Mouse (Mus musculus): ENCODE results near the gene Gm5483.
"Not testable (repeated sequence)": the region's sequence is repeated elsewhere in the genome, so short reads cannot be mapped to it uniquely, and the experiment has no call there.

Gene Gm5483

DNA sequence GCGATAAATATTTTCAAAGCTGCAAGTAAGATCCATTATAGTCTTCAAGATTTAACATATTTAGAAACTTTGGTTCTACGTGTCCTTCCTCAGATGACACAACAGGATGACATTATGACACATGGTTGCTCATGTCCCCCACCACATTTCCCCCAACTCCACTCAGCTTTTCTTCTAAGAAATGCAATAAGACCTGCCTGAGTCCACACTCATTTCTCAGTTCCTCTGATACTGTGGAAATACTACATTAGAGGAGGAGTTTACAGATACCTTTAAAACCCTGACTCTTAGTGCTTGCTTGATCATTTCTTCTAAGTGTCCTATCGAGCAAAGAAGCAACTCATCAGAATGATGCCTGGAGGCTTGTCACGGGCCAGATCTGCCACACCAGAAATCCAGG, at the start of gene Gm5483:
Gene Gm5483 (plus strand): TSS at position 301 of the 400 bp plus-strand sequence.
- not testable (repeated sequence) for DNase-seq (ENCODE audit: low read depth, low spot score)

DNA sequence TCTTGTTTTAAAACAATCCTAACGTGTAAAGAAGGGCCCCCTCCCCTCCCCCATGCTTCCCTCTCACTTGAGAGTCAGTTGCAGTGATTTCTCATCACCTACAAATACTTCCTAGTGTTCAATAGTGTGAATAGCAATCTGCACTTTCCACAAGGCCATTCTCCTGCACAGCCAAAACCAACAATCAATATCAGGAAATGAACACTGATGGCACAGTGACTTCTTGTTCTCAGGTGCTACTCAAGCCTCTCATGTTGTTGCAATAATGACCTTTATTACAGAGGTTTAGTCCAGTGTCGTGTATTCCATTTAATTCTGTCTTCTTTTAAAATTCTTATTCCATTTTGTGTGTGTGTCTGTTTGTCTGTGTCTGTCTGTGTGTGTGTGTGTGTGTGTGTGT, 45.8 kb upstream of the Gm5483 start:
- DNase-seq (ENCODE audit: low read depth, low spot score), result no peak

DNA sequence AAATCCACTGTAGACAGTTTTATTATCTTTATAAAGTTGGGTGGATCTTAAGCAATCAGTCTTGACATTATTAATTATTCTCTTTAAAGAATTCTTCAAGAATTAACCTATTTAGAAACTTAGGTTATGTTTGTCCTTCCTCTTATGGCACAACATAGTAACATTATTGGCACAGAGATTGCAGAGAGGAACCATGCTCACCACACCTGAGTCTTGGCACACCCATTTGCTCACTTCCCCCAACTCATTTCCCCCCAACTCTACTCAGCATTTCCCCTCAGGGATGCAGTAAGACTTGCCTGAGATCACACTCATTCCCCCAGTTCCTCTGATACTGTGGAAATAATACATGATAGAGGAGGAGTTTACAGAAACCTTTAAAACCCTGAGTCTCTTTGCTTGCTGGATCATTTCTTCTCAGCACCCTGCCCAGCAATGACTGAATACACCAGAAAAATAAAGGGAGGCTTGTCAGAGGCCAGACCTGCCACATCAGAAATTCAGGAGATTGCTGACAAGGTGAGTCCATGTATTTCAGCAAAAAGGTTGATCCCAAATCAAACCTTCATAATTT, 27.5 kb upstream of the Gm5483 start, which contains the start of gene Stfa2l1:
Gene Stfa2l1 (plus strand): TSS at position 410 of the 574 bp plus-strand sequence.
- no peak for DNase-seq (ENCODE audit: low read depth, low spot score)

DNA sequence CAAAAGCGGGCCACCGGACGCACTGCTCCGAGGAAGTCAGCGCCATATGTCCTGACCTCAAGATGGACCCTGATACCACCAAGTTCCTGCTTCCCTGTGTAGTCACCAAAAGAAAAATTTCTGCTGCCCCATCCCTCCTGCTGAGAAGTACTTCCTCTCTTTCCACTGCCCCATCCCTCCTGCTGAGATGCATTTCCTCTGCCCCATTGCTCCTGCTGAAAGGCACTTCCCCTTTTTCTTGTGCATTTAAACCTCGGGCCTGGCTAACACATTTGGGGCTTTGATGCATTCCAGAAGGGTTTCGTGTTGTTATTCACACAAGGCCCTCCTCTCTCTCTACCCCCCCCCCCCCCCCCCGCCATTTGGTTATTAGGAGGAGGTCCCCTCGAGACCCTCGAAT, 16.2 kb upstream of the Gm5483 start:
- DNase-seq (ENCODE audit: low read depth, low spot score), result not testable (repeated sequence)

DNA sequence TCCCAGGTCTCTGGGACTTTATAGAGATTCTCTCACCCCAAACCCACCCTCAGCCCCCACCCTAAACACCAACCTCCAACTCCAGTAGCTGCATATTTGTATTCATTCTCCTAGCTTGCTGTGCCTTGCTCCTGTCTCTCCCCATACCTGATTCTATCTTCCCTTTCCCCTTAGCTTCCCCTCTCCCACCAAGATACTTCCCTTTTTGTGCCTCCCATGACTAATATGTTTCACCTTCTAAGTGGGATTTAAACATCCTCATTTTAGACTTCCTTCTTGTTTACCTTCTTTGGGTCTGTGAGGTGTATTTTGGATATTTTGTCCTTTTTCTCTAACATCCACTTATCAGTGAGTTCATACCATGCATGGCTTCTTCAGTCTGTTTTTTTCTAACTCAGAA, 7.9 kb upstream of the Gm5483 start:
- DNase-seq (ENCODE audit: low read depth, low spot score), result no peak

DNA sequence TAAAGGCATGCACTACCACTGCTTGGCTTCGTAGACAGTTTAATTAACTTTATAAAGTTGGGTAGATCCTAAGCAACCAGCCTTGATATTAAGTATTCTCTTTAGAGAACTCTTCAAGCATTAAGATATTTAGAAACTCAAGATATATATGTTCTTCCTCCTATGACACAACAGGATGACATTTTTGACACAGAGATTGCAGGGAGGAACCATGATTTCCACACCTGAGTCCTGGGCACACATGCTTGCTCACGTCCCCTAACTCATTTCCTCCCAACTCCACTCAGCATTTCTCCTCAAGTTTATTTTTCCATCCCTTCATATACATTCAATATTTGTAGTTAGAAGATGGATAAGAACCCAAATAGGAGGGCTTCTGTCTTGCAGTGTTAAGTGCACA, 4.1 kb upstream of the Gm5483 start:
- DNase-seq (ENCODE audit: low read depth, low spot score), result no peak

DNA sequence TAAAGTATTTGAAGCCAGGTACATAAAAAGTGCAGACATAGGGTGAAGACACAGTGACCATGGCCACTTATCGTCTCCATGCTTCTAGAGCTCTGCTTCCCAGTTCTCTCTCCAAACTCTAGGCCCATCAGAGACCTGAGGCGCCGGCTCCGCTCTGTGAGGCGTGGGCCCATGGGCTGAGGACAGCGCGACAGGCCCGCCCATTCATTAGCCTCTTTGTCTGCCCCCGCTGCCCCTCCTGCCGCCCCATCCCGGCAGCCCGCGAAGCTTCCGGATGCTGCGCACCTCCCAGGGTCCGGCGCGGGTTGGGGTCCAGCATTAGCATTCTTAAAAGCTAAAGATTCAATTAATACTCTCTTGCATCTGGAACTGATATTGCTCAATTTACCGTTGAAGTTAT, 15.2 kb downstream of the Gm5483 start:
- no peak for DNase-seq (ENCODE audit: low read depth, low spot score)

DNA sequence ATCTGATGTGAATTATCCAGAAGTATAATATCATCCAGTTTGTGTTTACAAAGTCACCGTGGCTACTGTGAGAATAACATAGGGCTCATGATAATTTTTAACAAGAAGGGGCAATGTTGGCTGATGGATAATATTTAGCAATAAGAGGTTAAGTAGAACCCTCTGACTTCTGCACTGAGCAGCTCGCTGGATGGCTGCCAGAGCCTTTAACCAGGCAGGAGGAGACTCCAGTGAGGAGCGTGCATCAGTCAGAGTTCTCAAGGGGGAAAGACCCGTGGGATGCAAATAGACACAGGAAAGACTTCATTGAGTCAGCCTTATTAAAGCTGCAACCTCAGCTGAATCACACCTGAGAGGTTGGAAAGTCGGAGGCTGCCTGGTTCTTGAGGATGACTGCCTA, 19.8 kb downstream of the Gm5483 start:
- no peak for DNase-seq (ENCODE audit: low read depth, low spot score)

DNA sequence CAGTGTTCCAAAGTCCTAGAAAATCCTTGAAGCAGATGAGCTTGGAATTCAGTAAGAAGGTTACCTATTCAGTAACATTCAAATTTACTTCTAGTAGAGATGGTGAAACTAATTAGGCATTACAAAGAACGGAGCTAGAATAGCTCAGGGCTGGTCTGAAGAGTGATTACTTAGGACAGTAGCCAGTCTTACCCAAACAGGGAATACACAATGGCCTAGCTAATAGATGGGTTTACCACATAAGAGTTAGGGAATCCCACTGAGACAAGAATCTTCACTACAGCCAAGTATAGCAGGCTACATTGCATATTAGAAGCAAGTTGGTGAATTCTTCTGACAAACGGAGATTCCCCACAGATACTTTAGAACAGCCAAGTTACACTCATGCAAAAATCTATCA, 21.7 kb downstream of the Gm5483 start:
- DNase-seq (ENCODE audit: low read depth, low spot score), result not testable (repeated sequence)

DNA sequence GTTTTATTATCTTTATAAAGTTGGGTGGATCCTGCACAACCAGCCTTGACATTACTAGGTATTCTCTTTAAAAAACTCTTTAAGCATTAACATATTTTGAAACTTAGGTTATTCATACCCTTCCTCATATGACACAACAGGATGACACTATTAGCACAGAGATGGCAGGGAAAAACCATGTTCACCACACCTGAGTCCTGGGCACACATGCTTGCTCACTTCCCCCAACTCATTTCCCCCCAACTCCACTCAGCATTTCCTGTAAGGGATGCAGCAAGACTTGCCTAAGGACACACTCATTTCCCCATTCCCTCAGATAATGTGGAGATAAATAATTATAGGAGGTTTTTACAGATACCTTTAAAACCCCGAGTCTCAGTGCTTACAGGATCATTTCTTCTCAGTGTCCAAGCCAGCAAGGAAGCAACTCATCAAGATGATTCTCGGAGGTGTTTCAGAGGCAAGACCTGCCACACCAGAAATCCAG, 26.0 kb downstream of the Gm5483 start, which contains the start of gene Gm5416:
Gene Gm5416 (plus strand): TSS at position 437 of the 487 bp plus-strand sequence.
- no peak for DNase-seq (ENCODE audit: low read depth, low spot score)

DNA sequence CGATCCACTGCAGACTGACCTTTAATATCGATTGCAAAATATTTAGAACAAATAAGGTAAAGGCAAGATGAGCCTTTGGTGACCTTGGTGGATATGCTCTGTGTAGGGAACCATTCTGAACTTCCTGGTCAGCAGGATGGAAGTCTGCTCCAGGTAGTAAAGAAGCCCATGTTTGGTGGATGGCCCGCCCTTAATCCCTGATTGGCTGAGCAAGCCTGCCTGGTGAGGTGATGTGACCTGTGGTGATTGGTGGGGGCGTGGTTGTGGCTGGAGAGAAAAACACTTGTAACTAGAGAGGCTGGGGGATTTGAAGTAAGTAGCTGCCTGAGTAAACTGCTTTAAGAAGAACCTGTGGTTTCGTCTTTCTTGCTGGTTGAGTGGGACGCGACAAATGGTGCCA, 37.2 kb downstream of the Gm5483 start, which contains the start of gene 2010005H15Rik:
Gene 2010005H15Rik (plus strand): TSS at position 301 of the 400 bp plus-strand sequence.
- not testable (repeated sequence) for DNase-seq (ENCODE audit: low read depth, low spot score)

All from skeletal muscle tissue, adult 2 months (tissue).